Comparison of ENCODE assay signal across 10 mouse cellular contexts in genomic region chr13:42884033-42884724, GRCm38 (mm10).
DNase-seq lines count a peak whose midpoint lies in the region; ATAC-seq and TF ChIP-seq lines count a peak whose summit lies in the region.
"Had no signal": no experiment of that assay in that cellular context is flagged by ENCODE, and none has a peak within 500 bp of the region (broad histone marks: within the 10 kb centered on the region; RNA-seq: fewer than 3 reads in every experiment).

No protein-coding gene starts in this region.

- no peak for TF ChIP-seq CTCF in intestine, postnatal 0 days (IDR thresholded peaks at IDR 0.05; ENCODE audit: low read depth)

- WGBS in intestine, postnatal 0 days: 37% methylated on average over 14 of the region's 14 CpGs
- WGBS in liver, embryonic 12.5 days (ENCODE audit: insufficient replicate concordance): 44% methylated on average over 14 of the region's 14 CpGs

- H3K27ac ChIP-seq in brown adipose tissue, adult 24 weeks (replicated peaks; ENCODE audit: low read depth, low read length): peak overlapping the region; percentile 9; the same call in 1 of the 2 replicates
- H3K27ac ChIP-seq in intestine, postnatal 0 days (ENCODE audit: low read depth, low read length): no peak overlapping the region
- no peak overlapping the region for H3K27ac ChIP-seq in liver, embryonic 12.5 days

- H3K9ac ChIP-seq in intestine, postnatal 0 days (ENCODE audit: low read depth, low read length): no peak overlapping the region
- no peak overlapping the region for H3K9ac ChIP-seq in liver, embryonic 12.5 days

- H3K4me2 ChIP-seq in intestine, postnatal 0 days (replicated peaks; ENCODE audit: low read depth): 0 out of 2 replicates have a peak overlapping the region, but pooled peaks have one; percentile 10
- H3K4me2 ChIP-seq in liver, embryonic 12.5 days: no peak overlapping the region
- H3K4me2 ChIP-seq: liver, embryonic 11.5 days had no signal

- DNase-seq in embryo, embryonic 10.5 days (ENCODE audit: low spot score): peak; percentile 40
- DNase-seq in embryo, embryonic 11 days: no peak
- DNase-seq in lung, postnatal 10 days: peak; percentile 55
- DNase-seq in ovary, postnatal 36 days (ENCODE audit: low spot score): no peak
- no peak for DNase-seq in MN1 (ENCODE audit: low spot score)
- DNase-seq: right cerebral cortex, postnatal 4 days had no signal

- no peak for ATAC-seq in intestine, postnatal 0 days
- no peak for ATAC-seq in liver, embryonic 12.5 days

- no peaks in the 10 kb centered on the region for H3K9me3 ChIP-seq in intestine, postnatal 0 days (ENCODE audit: control insufficient read depth)
- H3K9me3 ChIP-seq in liver, embryonic 12.5 days (replicated peaks): no peaks in the 10 kb centered on the region

- H3K4me3 ChIP-seq in brown adipose tissue, adult 24 weeks (ENCODE audit: insufficient read depth, low read depth, low read length): peak overlapping the region; percentile 43
- H3K4me3 ChIP-seq in intestine, postnatal 0 days (ENCODE audit: low read depth, low read length): no peak overlapping the region
- no peak overlapping the region for H3K4me3 ChIP-seq in liver, embryonic 12.5 days

- no peaks in the 10 kb centered on the region for H3K36me3 ChIP-seq in intestine, postnatal 0 days (ENCODE audit: control insufficient read depth, insufficient read depth)
- no peaks in the 10 kb centered on the region for H3K36me3 ChIP-seq in liver, embryonic 12.5 days

- H3K4me1 ChIP-seq in brown adipose tissue, adult 24 weeks (ENCODE audit: control insufficient read depth, insufficient read depth, insufficient read length, low read length): peaks cover 7% of the 10 kb centered on the region; the same call in 1 of the 2 replicates
- no peaks in the 10 kb centered on the region for H3K4me1 ChIP-seq in intestine, postnatal 0 days (replicated peaks; ENCODE audit: control insufficient read depth, insufficient read depth, low read length)
- no peaks in the 10 kb centered on the region for H3K4me1 ChIP-seq in liver, embryonic 12.5 days

- H3K27me3 ChIP-seq in intestine, postnatal 0 days (replicated peaks; ENCODE audit: control insufficient read depth, insufficient read depth, low read length): no peaks in the 10 kb centered on the region
- no peaks in the 10 kb centered on the region for H3K27me3 ChIP-seq in liver, embryonic 12.5 days (replicated peaks)

Comparison
In these comparisons a context has a peak if more than half of its experiments do, and no peak if none do; other contexts are left out.
1. DNase-seq: peak in embryo, embryonic 10.5 days (single experiment) and lung, postnatal 10 days (single experiment); none in embryo, embryonic 11 days (single experiment), ovary, postnatal 36 days (single experiment) and MN1 (single experiment).